ENCODE assay signal across 22 mouse cellular contexts in genomic region chr4:136918834-136919233, GRCm38 (mm10). TPM values are rescaled to one million over a fixed set of nuclear protein-coding genes. Genes with fewer than 3 reads are reported as not detected.
DNase-seq lines count a peak whose midpoint lies in the region; ATAC-seq lines count a peak whose summit lies in the region.
"Had no signal": no experiment of that assay in that cellular context is flagged by ENCODE, and none has a peak within 500 bp of the region (broad histone marks: within the 10 kb centered on the region; RNA-seq: fewer than 3 reads in every experiment).

No protein-coding gene starts in this region.

- no peak overlapping the region for H3K27ac ChIP-seq in heart, embryonic 14.5 days (replicated peaks in 1 of 2; ENCODE audit: control insufficient read depth in 1 of 2, insufficient read depth in 1 of 2, low read depth in 2 of 2, low read length in 2 of 2)
- no peak overlapping the region for H3K27ac ChIP-seq in heart, embryonic 10.5 days

- 78% methylated on average over 8 of the region's 8 CpGs for WGBS in heart, embryonic 14.5 days
- WGBS in heart, embryonic 10.5 days = 79% methylated on average over 8 of the region's 8 CpGs

- H3K4me2 ChIP-seq in heart, embryonic 14.5 days (ENCODE audit: low read length) = no peak overlapping the region

- no peak overlapping the region for H3K9ac ChIP-seq in heart, embryonic 14.5 days (ENCODE audit: low read length)

- no peak for DNase-seq in heart, embryonic 10.5 days (ENCODE audit: low spot score)
- peak; percentile 51 for DNase-seq in left cerebral cortex, postnatal 4 days
- DNase-seq in left cerebral cortex, adult 11 months (ENCODE audit: low spot score) = no peak
- DNase-seq: adrenal gland, adult 2 months; adrenal gland, adult 8-10 months; adrenal gland, postnatal 10 days; adrenal gland, postnatal 14 days; adrenal gland, postnatal 25 days; adrenal gland, postnatal 36 days; B cell, adult 2 months; cerebellum, adult 11 months; cerebellum, adult 11-12 months; cerebellum, adult 18-20 months had no signal

- H3K36me3 ChIP-seq in heart, embryonic 14.5 days (ENCODE audit: control insufficient read depth, insufficient read depth, low read length) = no peaks in the 10 kb centered on the region
- H3K36me3 ChIP-seq in heart, embryonic 10.5 days = no peaks in the 10 kb centered on the region
- H3K36me3 ChIP-seq: G1E had no signal

- ATAC-seq in heart, embryonic 14.5 days (ENCODE audit: insufficient number of reproducible peaks, insufficient read depth, low FRiP score, low read depth) = peak; percentile 17; the same call in 1 of the 2 replicates
- ATAC-seq: activated CD4-positive, CD25-positive, alpha-beta regulatory T cell, adult 4 months; CD4-positive, CD25-positive, alpha-beta regulatory T cell, adult 4 months; Patski had no signal

- H3K4me1 ChIP-seq in heart, embryonic 14.5 days (ENCODE audit: control insufficient read depth in 2 of 2, insufficient read depth in 2 of 2, low read length in 2 of 2) = no peaks in the 10 kb centered on the region
- H3K4me1 ChIP-seq in heart, embryonic 10.5 days = peaks cover 7% of the 10 kb centered on the region; the same call in 1 of the 2 replicates

- intact Hi-C loops in left cerebral cortex, postnatal 4 days (cut with DNase I) = no loop called here

- H3K4me3 ChIP-seq in heart, embryonic 14.5 days (ENCODE audit: control insufficient read depth in 1 of 2, insufficient read depth in 1 of 2, low read depth in 1 of 2, low read length in 2 of 2) = no peak overlapping the region
- H3K4me3 ChIP-seq in heart, embryonic 10.5 days = no peak overlapping the region

- H3K9me3 ChIP-seq in heart, embryonic 14.5 days (ENCODE audit: control insufficient read depth, low read length) = no peaks in the 10 kb centered on the region
- no peaks in the 10 kb centered on the region for H3K9me3 ChIP-seq in heart, embryonic 10.5 days
- H3K9me3 ChIP-seq: G1E had no signal

- peaks cover 9% of the 10 kb centered on the region for H3K27me3 ChIP-seq in heart, embryonic 14.5 days (ENCODE audit: control insufficient read depth, insufficient read depth, low read length)
- peaks cover 87% of the 10 kb centered on the region for H3K27me3 ChIP-seq in heart, embryonic 10.5 days (ENCODE audit: insufficient read depth, poor library complexity, severe bottlenecking)

RNA-seq across cellular contexts. Expression of gene C1qa, which starts 20.2 kb away (rescaled TPM):
- polyA plus RNA-seq in heart, embryonic 14.5 days (2014; fragmentation: Nextera tagmentation; extraction: Ambion mirVana) = 23.2 and 26.5 TPM in 2 replicates
- 1.3 and 4.2 TPM in 2 replicates for polyA plus RNA-seq in heart, embryonic 10.5 days (2016; fragmentation: Nextera tagmentation; extraction: Ambion mirVana)
- total RNA-seq in left cerebral cortex, postnatal 4 days (2021) = 10 to 100 TPM; 12.5 to 14.2 TPM
- total RNA-seq: CH12.LX, ES-E14 had no signal
- polyA plus RNA-seq: C2C12, G1E, Patski had no signal

RNA-seq across cellular contexts. Expression of gene C1qc, which starts 26.0 kb away (rescaled TPM):
- polyA plus RNA-seq in heart, embryonic 14.5 days (2014; fragmentation: Nextera tagmentation; extraction: Ambion mirVana) = 26.5 and 28.1 TPM in 2 replicates
- polyA plus RNA-seq in heart, embryonic 10.5 days (2016; fragmentation: Nextera tagmentation; extraction: Ambion mirVana) = 1.3 and 4.7 TPM in 2 replicates
- total RNA-seq in left cerebral cortex, postnatal 4 days (2021) = 10 to 100 TPM; 11.3 to 14.8 TPM
- total RNA-seq: CH12.LX, ES-E14, MEL had no signal
- polyA plus RNA-seq: C2C12, Patski had no signal

RNA-seq across cellular contexts. Expression of gene C1qb, which starts 32.8 kb away (rescaled TPM):
- polyA plus RNA-seq in heart, embryonic 14.5 days (2014; fragmentation: Nextera tagmentation; extraction: Ambion mirVana) = 46.7 and 49.3 TPM in 2 replicates
- 4.5 and 13.4 TPM in 2 replicates for polyA plus RNA-seq in heart, embryonic 10.5 days (2016; fragmentation: Nextera tagmentation; extraction: Ambion mirVana)
- 10 to 100 TPM; 15.3 to 17.2 TPM for total RNA-seq in left cerebral cortex, postnatal 4 days (2021)
- total RNA-seq: CH12.LX, ES-E14, MEL had no signal
- polyA plus RNA-seq: C2C12, Patski had no signal

RNA-seq across cellular contexts. Expression of gene Epha8, which starts 37.8 kb away (rescaled TPM):
- not detected in 2 replicates for polyA plus RNA-seq in heart, embryonic 14.5 days (2014; fragmentation: Nextera tagmentation; extraction: Ambion mirVana)
- 0.17 and 0.45 TPM in 2 replicates for polyA plus RNA-seq in heart, embryonic 10.5 days (2016; fragmentation: Nextera tagmentation; extraction: Ambion mirVana)
- 10 to 100 TPM; 21.6 to 23.0 TPM for total RNA-seq in left cerebral cortex, postnatal 4 days (2021)
- total RNA-seq: CH12.LX, MEL had no signal
- polyA plus RNA-seq: activated CD4-positive, CD25-positive, alpha-beta regulatory T cell, adult 4 months; CD4-positive, CD25-positive, alpha-beta regulatory T cell, adult 4 months; G1E; Patski had no signal
